Mouse (Mus musculus): ENCODE data around the gene Asic2.

- TF ChIP-seq CTCF (IDR thresholded peaks at IDR 0.05; ENCODE audit: borderline replicate concordance, insufficient read depth, low read depth, low read length), result no peak
- no peak for TF ChIP-seq POLR2A (IDR thresholded peaks at IDR 0.05; ENCODE audit: borderline replicate concordance, insufficient read depth, low read length)
These were observed 230.5 kb downstream of the Asic2 start for GRCm38 (mm10) chr11:81737777-81738176.
